8 mouse cellular contexts compared by ENCODE assay signal in genomic region chr4:129913761-129914644, GRCm38 (mm10). TPM values are rescaled to one million over a fixed set of nuclear protein-coding genes. Genes with fewer than 3 reads are reported as not detected.
DNase-seq lines count a peak whose midpoint lies in the region; ATAC-seq and TF ChIP-seq lines count a peak whose summit lies in the region.

No protein-coding gene starts in this region.

- TF ChIP-seq CTCF in spleen, adult 2 months (IDR thresholded peaks at IDR 0.05; ENCODE audit: extremely low read depth, insufficient read depth, insufficient read length, insufficient replicate concordance): no peak
- no peak for TF ChIP-seq CTCF in intestine, postnatal 0 days (IDR thresholded peaks at IDR 0.05; ENCODE audit: low read depth)
- TF ChIP-seq CTCF in lung, postnatal 0 days (IDR thresholded peaks at IDR 0.05): no peak
- no peak for TF ChIP-seq CTCF in left cerebral cortex, adult 2 months (IDR thresholded peaks at IDR 0.05)

- H3K4me2 ChIP-seq in intestine, postnatal 0 days (replicated peaks; ENCODE audit: low read depth): peak overlapping the region; percentile 51
- peak overlapping the region; percentile 53 for H3K4me2 ChIP-seq in lung, postnatal 0 days (replicated peaks; ENCODE audit: low read depth, low read length)
- H3K4me2 ChIP-seq in stomach, embryonic 16.5 days (ENCODE audit: low read depth, low read length): peak overlapping the region; percentile 46

- no peaks in the 10 kb centered on the region for H3K9me3 ChIP-seq in intestine, postnatal 0 days (ENCODE audit: control insufficient read depth)
- no peaks in the 10 kb centered on the region for H3K9me3 ChIP-seq in lung, postnatal 0 days (ENCODE audit: low read length)
- no peaks in the 10 kb centered on the region for H3K9me3 ChIP-seq in stomach, embryonic 16.5 days (replicated peaks; ENCODE audit: control insufficient read depth, low read length)

- no peak for ATAC-seq in intestine, postnatal 0 days
- ATAC-seq in lung, postnatal 0 days: peak; percentile 80
- peak; percentile 85; the same call in 1 of the 2 replicates for ATAC-seq in stomach, embryonic 16.5 days (ENCODE audit: insufficient read depth, low FRiP score)

- peak; percentile 32 for TF ChIP-seq EP300 in lung, postnatal 0 days (IDR thresholded peaks at IDR 0.05)

- intact Hi-C loops in left cerebral cortex, adult 2 months (cut with DNase I): no loop called here

- H3K4me3 ChIP-seq in spleen, adult 2 months (ENCODE audit: extremely low read depth, insufficient read depth, insufficient read length): peak overlapping the region; percentile 31; the same call in 1 of the 2 replicates
- H3K4me3 ChIP-seq in intestine, postnatal 0 days (ENCODE audit: low read depth, low read length): peak overlapping the region; percentile 9; the same call in 1 of the 2 replicates
- peak overlapping the region; percentile 12 for H3K4me3 ChIP-seq in lung, postnatal 0 days (ENCODE audit: low read depth, low read length)
- peak overlapping the region; percentile 18 for H3K4me3 ChIP-seq in stomach, embryonic 16.5 days (replicated peaks; ENCODE audit: low read length)
- H3K4me3 ChIP-seq in left cerebral cortex, adult 2 months: no peak overlapping the region

- WGBS in spleen, adult 2 months: 2% methylated on average over 16 of the region's 16 CpGs
- WGBS in intestine, postnatal 0 days: 7% methylated on average over 16 of the region's 16 CpGs
- 2% methylated on average over 16 of the region's 16 CpGs for WGBS in lung, postnatal 0 days
- WGBS in stomach, embryonic 16.5 days: 5% methylated on average over 16 of the region's 16 CpGs

- DNase-seq in spleen, adult 2 months (ENCODE audit: low read depth in 1 of 2, low spot score in 2 of 2): peak in 1 of 2 experiments; percentile 63
- DNase-seq in spleen, postnatal 4 days (ENCODE audit: low spot score in 2 of 2): no peak
- peak; percentile 37 for DNase-seq in embryo, embryonic 9.5 days (ENCODE audit: extremely low spot score)
- peak; percentile 79 for DNase-seq in lung, postnatal 0 days (ENCODE audit: low spot score)
- no peak for DNase-seq in left cerebral cortex, adult 2 months (ENCODE audit: extremely low spot score in 1 of 2, low spot score in 2 of 2)
- no peak for DNase-seq in gastrocnemius, postnatal 10 days

- no peak overlapping the region; the same call in 1 of the 2 replicates for H3K9ac ChIP-seq in intestine, postnatal 0 days (ENCODE audit: low read depth, low read length)
- no peak overlapping the region for H3K9ac ChIP-seq in lung, postnatal 0 days (replicated peaks; ENCODE audit: low read depth)
- peak overlapping the region; percentile 61 for H3K9ac ChIP-seq in stomach, embryonic 16.5 days (ENCODE audit: low read length)

- H3K4me1 ChIP-seq in spleen, adult 2 months (ENCODE audit: control insufficient read depth, insufficient read depth, insufficient read length): peaks cover 49% of the 10 kb centered on the region
- 0 out of 2 replicates have a peak, but pooled peaks cover 5% of the 10 kb centered on the region for H3K4me1 ChIP-seq in intestine, postnatal 0 days (replicated peaks; ENCODE audit: control insufficient read depth, insufficient read depth, low read length)
- peaks cover 6% of the 10 kb centered on the region for H3K4me1 ChIP-seq in lung, postnatal 0 days (ENCODE audit: insufficient read depth, low read depth, low read length)
- peaks cover 20% of the 10 kb centered on the region for H3K4me1 ChIP-seq in stomach, embryonic 16.5 days (ENCODE audit: control insufficient read depth, insufficient read depth, low read length)

- H3K36me3 ChIP-seq in spleen, adult 2 months (ENCODE audit: control insufficient read depth, insufficient read depth, low read length): no peaks in the 10 kb centered on the region
- no peaks in the 10 kb centered on the region for H3K36me3 ChIP-seq in intestine, postnatal 0 days (ENCODE audit: control insufficient read depth, insufficient read depth)
- no peaks in the 10 kb centered on the region for H3K36me3 ChIP-seq in lung, postnatal 0 days (ENCODE audit: insufficient read depth, low read length)
- H3K36me3 ChIP-seq in stomach, embryonic 16.5 days (ENCODE audit: control insufficient read depth, insufficient read depth, low read length): no peaks in the 10 kb centered on the region

- no peaks in the 10 kb centered on the region for H3K27me3 ChIP-seq in spleen, adult 2 months (ENCODE audit: control insufficient read depth, insufficient read depth, low read length)
- no peaks in the 10 kb centered on the region for H3K27me3 ChIP-seq in intestine, postnatal 0 days (replicated peaks; ENCODE audit: control insufficient read depth, insufficient read depth, low read length)
- H3K27me3 ChIP-seq in lung, postnatal 0 days (replicated peaks; ENCODE audit: insufficient read depth, low read length): no peaks in the 10 kb centered on the region
- H3K27me3 ChIP-seq in stomach, embryonic 16.5 days (ENCODE audit: control insufficient read depth, insufficient read depth, low read length): no peaks in the 10 kb centered on the region

- H3K27ac ChIP-seq in spleen, adult 2 months (ENCODE audit: insufficient read depth, low read length): peak overlapping the region; percentile 94
- no peak overlapping the region for H3K27ac ChIP-seq in intestine, postnatal 0 days (ENCODE audit: low read depth, low read length)
- peak overlapping the region; percentile 60 for H3K27ac ChIP-seq in lung, postnatal 0 days (ENCODE audit: low read length)
- peak overlapping the region; percentile 73; the same call in 1 of the 2 replicates for H3K27ac ChIP-seq in stomach, embryonic 16.5 days (ENCODE audit: low read length)
- no peak overlapping the region for H3K27ac ChIP-seq in left cerebral cortex, adult 2 months

- peak; percentile 2; the same call in 1 of the 2 replicates for TF ChIP-seq POLR2A in spleen, adult 2 months (IDR thresholded peaks at IDR 0.05; ENCODE audit: low read depth, low read length)

RNA-seq across cellular contexts. Expression of gene Spocd1, which starts 15.0 kb away (rescaled TPM):
- polyA plus RNA-seq in spleen, adult 2 months (2012; rRNA removed): 0.07 and 0.11 TPM in 2 replicates
- not detected in 2 replicates for polyA plus RNA-seq in intestine, postnatal 0 days (2015; fragmentation: Nextera tagmentation; extraction: Ambion mirVana)
- not detected in 2 replicates for polyA plus RNA-seq in lung, postnatal 0 days (2015; fragmentation: Nextera tagmentation; extraction: Ambion mirVana)
- not detected in 2 replicates for polyA plus RNA-seq in stomach, embryonic 16.5 days (2015; fragmentation: Nextera tagmentation; extraction: Ambion mirVana)
- under 1 TPM; 0.40 to 0.57 TPM for total RNA-seq in left cerebral cortex, adult 2 months (2021)
- not detected for total RNA-seq in gastrocnemius, postnatal 10 days (2021)

Comparison
In these comparisons a context has a peak if more than half of its experiments do, and no peak if none do; other contexts are left out.
1. DNase-seq: peak in embryo, embryonic 9.5 days (single experiment) and lung, postnatal 0 days (single experiment); none in spleen, postnatal 4 days (0 of 2), left cerebral cortex, adult 2 months (0 of 2) and gastrocnemius, postnatal 10 days (single experiment).
2. H3K27ac ChIP-seq: peak in spleen, adult 2 months (single experiment), lung, postnatal 0 days (single experiment) and stomach, embryonic 16.5 days (single experiment); none in intestine, postnatal 0 days (single experiment) and left cerebral cortex, adult 2 months (single experiment).
3. Peak in every context shown above with its lines, with median percentiles within 50 percentile points of each other: H3K4me2 ChIP-seq.